Mouse (Mus musculus) cortical plate, adult 2 months (tissue): Measurements from ENCODE around the gene Usp50. TPM values are rescaled to one million over a fixed set of nuclear protein-coding genes. Genes with fewer than 3 reads are reported as not detected.

Source experiments
- H3K27ac ChIP-seq: fragments of 200-500 bp; 2 replicates; pipeline ENCODE4 v1.5.1; 2012; ENCODE audit warnings: low read length, control low read depth, inconsistent platforms; ENCODE audit not compliant: insufficient read depth
- H3K4me1 ChIP-seq: fragments of 200-500 bp; 2 replicates; pipeline ENCODE4 v1.6.1; 2011; ENCODE audit warnings: low read length; ENCODE audit not compliant: control insufficient read depth, insufficient read depth
- H3K4me3 ChIP-seq: fragments of 200-500 bp; 2 replicates; pipeline ENCODE4 v1.5.1; 2011; ENCODE audit warnings: mild to moderate bottlenecking, low read length, control low read depth; ENCODE audit not compliant: insufficient read depth
- CTCF ChIP-seq: fragments of 200-500 bp; IDR thresholded peaks from 2 replicates; pipeline ENCODE4 v1.5.1; 2011; ENCODE audit warnings: mild to moderate bottlenecking, control low read depth, low read length; ENCODE audit not compliant: insufficient read depth; ENCODE audit errors: extremely low read depth
- POLR2A ChIP-seq: fragments of 200-500 bp; IDR thresholded peaks from 2 replicates; pipeline ENCODE4 v1.6.1; 2011; ENCODE audit warnings: mild to moderate bottlenecking, low read length, control low read depth; ENCODE audit not compliant: insufficient read depth; ENCODE audit errors: extremely low read depth
- polyA plus RNA-seq: library from polyadenylated mRNA; depleted of rRNA; stranded (reverse); fragments of >200 nt; gene quantifications from 2 replicates; pipeline ENCODE4 v1.2.3, GENCODE M21; 2012

The Usp50 gene
- polyA plus RNA-seq, 1 experiment, result 3.1 TPM

GRCm38 (mm10) chr2:126781478-126781877 lies 1.8 kb downstream of the Usp50 start:
- Histone ChIP-seq H3K4me1 (no peaks in the 10 kb centered on the region), H3K4me3 (no peak overlapping the region), H3K27ac (no peak overlapping the region)
- TF ChIP-seq POLR2A (no peak), CTCF (no peak)

DNA sequence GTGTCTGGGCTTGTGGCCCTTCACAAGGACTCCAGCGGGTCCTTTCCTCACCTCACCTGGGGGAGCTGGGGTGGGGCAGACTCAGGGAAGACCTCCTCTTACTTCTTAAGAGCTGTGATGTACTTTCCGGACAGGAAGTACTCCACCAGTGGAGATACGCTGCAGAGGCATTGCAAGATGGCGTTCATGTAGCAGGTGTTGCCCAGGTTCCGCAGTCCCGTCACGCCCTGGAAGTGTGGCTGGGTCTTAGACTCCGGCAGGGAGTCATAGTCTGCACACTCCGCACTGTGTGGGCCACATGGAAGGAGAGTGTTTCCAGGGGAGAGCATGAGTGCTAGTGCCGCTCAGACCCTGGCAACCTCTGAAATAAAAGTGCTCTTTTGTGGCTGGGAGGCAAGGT lies 3.0 kb downstream of the Usp50 start:
- Histone ChIP-seq H3K27ac (no peak overlapping the region), H3K4me3 (no peak overlapping the region), H3K4me1 (no peaks in the 10 kb centered on the region)
- TF ChIP-seq POLR2A (no peak), CTCF (no peak)

GRCm38 (mm10) chr2:126778806-126779205 lies 4.5 kb downstream of the Usp50 start:
- TF ChIP-seq CTCF (no peak), POLR2A (no peak)
- no peak overlapping the region for H3K4me3 ChIP-seq
- H3K4me1 ChIP-seq, result no peaks in the 10 kb centered on the region
- H3K27ac ChIP-seq, result no peak overlapping the region

GRCm38 (mm10) chr2:126776416-126776815 lies 6.9 kb downstream of the Usp50 start:
- no peaks in the 10 kb centered on the region for H3K4me1 ChIP-seq
- no peak overlapping the region for H3K27ac ChIP-seq
- TF ChIP-seq POLR2A (no peak), CTCF (no peak)
- H3K4me3 ChIP-seq, result no peak overlapping the region

DNA sequence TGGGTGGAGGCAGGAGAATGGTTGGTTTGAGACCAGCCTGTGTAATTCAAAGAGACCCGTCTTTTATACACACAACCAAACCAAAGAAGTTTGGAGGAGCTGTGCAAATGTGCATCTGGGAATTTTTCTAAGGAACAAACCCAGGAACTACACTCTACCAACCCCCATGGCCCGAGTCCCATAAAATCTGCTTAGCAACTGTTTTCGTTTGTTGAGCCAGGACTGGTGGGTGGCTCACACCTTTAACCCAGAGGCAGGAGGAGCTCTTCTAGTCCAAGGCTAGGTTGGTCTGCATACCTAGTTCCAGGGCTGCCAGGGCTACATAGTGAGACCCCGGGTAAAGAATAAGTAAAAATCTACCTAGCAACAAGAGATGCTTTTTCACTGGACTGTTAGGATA lies 7.3 kb downstream of the Usp50 start:
- H3K4me1 ChIP-seq, result no peaks in the 10 kb centered on the region
- H3K27ac ChIP-seq, result no peak overlapping the region
- TF ChIP-seq CTCF, result no peak
- TF ChIP-seq POLR2A, result no peak
- H3K4me3 ChIP-seq, result no peak overlapping the region

- no peak overlapping the region for H3K27ac ChIP-seq
- H3K4me3 ChIP-seq, result no peak overlapping the region
- H3K4me1 ChIP-seq, result peaks cover 3% of the 10 kb centered on the region; the same call in 1 of the 2 replicates
- TF ChIP-seq POLR2A (no peak), CTCF (no peak)
Measured at GRCm38 (mm10) chr2:126772217-126772616, 11.1 kb downstream of the Usp50 start.

- no peak overlapping the region for H3K27ac ChIP-seq
Measured at GRCm38 (mm10) chr2:126769431-126770181, 13.7 kb downstream of the Usp50 start.

DNA sequence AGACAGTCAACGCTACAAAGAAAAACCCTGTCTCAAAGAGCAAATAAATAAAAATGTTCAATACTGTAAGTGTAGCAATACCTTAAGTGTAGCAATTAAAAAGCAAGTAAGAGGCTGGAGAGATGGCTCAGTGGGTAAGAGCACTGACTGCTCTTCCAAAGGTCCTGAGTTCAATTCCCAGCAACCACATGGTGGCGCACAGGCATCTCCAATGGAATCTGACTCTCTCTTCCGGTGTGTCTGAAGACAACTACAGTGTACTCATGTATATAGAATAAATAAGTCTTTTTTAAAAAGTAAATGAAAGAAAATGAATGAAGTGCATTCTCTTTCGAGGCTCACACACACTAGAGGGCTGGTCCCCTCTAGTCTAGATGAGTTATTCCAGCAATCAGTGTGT lies 15.1 kb downstream of the Usp50 start:
- H3K4me1 ChIP-seq, result peaks cover 3% of the 10 kb centered on the region; the same call in 1 of the 2 replicates
- no peak overlapping the region for H3K27ac ChIP-seq
- TF ChIP-seq CTCF, result peak; percentile 14; the same call in 1 of the 2 replicates
- TF ChIP-seq POLR2A, result no peak
- no peak overlapping the region for H3K4me3 ChIP-seq

More at GRCm38 (mm10) chr2:126769431-126770181, 13.7 kb downstream of the Usp50 start:
- Histone ChIP-seq H3K4me3 (no peak overlapping the region), H3K4me1 (peaks cover 3% of the 10 kb centered on the region; the same call in 1 of the 2 replicates)
- TF ChIP-seq POLR2A (no peak), CTCF (no peak)

GRCm38 (mm10) chr2:126767599-126767998 lies 15.7 kb downstream of the Usp50 start:
- TF ChIP-seq POLR2A (no peak), CTCF (no peak)
- H3K4me1 ChIP-seq, result peaks cover 3% of the 10 kb centered on the region; the same call in 1 of the 2 replicates

More at GRCm38 (mm10) chr2:126767599-126767998, 15.7 kb downstream of the Usp50 start:
- Histone ChIP-seq H3K4me3 (no peak overlapping the region), H3K27ac (no peak overlapping the region)
